Mouse (Mus musculus) right cerebral cortex, postnatal 36 days (tissue): ENCODE data around the gene Dhrs3.

ENCODE experiments used
- DNase-seq, 2 experiments: peaks; one replicate each; pipeline ENCODE4 v3.0.0; 2022; ENCODE audit warnings: low spot score in 2 of 2, mixed read lengths in 1 of 2

The Dhrs3 gene

DNA sequence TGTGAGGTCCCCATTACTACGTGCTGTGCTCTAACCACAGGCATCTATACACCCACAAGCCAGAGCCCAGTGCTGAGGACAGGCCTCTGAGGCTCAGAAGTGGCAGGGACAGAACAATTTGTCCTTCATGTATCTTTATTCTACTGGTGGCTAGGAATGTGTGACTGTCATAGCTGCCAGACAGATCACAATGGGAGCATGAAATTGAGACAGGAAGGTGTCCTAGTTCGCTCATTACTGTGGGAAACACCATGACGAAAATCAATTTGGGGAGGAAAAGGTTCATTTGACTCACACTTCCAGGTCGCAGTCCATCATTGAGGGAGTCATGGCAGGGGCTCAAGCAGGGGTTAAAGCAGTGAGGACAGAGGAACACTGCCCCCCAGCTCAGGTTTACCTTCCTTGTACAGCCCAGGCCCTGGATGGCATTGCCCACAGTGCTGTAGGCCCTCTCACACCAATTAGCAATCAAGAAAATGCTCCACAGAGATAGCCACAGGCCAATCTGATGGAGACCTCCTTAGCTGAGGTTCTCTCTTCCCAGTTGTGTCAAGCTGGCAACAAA, 47.3 kb downstream of the Dhrs3 start:
- DNase-seq = no peak

DNA sequence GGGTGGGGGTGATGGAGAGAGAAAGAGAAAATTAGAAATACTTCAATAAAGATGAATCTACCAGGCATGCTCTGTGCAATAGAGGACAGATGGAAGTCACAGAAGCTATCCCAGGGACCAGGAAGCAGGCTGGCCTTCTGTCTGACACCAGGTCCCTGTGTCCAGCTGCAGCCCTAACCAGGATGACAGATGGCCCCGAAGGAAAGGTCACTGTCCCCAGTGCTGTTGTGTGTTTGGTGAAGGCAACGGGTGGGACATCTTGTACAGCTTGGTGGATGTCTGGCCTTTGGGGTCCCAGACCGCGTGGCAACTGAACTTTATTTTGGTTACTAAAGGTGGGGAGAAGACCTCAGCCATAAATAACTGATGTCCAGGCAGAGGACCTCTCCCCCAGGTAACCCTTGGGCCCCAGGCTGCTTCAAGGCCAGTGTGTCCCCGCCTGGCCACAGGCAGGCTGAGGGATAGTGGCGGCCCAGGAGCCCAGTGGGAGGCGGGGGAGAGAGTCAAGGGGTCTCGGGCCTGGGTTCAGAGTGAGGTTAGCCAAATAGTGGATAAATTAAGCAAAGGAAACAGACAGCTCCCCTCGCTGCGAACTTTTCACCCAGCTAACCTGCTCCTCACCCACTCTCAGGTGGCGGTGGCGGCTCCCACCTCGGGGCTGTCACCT, 48.3 kb downstream of the Dhrs3 start:
- no peak for DNase-seq

- no peak for DNase-seq
Observed at GRCm38 (mm10) chr4:144942433-144942832, 49.8 kb downstream of the Dhrs3 start.

GRCm38 (mm10) chr4:144943273-144943672, 50.6 kb downstream of the Dhrs3 start:
- no peak for DNase-seq

GRCm38 (mm10) chr4:144947738-144948390, 55.2 kb downstream of the Dhrs3 start:
- no peak for DNase-seq

DNA sequence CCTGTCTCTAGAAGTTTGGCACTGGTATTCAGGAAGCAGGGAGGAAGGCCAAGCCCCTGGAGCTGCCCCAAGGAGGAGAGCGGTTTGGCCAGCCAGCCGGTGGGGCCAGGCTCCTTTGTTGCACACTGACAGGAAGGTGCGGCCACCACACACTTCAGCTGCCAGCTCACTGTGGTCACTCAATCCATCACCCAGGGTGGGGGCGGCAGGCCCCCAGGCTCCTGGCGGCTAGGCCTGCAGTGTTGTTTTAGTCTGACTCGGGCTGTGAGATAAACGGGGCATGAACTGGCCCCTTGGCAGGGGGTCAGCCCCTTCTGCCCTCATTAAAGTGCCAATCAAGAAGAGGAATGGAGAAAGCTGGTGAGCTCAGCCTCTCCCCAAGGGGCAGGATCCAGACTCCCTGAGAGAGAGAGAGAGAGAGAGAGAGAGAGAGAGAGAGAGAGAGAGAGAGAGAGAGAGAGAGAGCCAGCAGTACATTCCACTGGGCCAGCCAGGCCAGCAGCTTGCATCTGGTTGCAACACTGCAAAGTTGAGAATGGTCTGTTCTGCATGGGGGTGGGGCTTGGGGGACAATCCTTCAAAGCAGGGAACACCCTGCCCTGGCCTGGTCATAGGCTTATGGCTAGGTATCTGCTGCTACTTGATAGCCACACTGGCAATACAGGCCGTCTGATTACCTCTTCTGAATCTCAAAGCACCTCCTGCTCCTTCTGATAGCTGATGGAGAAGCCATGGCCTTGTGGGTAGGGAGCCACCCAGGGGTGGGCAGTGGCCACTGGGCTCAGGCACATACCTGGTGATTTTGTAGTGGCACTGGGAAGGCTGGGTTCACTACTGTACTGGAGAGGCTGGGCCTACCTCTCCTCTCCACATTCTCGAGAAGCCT, 57.1 kb downstream of the Dhrs3 start:
- no peak for DNase-seq

GRCm38 (mm10) chr4:144950327-144950711, 57.7 kb downstream of the Dhrs3 start:
- no peak for DNase-seq

DNA sequence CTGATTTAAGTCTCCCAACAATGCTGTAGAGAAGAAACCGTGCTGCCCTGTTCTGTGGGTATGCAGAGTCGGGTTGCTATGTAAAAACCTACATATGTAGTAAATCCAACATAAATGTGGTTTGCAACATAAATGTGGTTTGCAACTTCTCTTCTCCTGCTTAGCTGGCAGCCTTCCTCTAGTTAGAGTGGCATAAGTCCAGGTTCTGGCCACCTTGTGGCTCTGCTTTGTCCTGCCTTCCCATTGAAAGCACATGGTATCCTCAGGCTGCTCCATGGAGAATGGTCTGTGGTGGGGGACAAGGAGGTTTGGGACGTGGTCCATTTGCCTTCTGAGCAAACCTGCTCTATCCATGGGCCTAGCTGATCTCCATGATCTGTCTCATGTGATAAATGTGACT, 58.3 kb downstream of the Dhrs3 start:
- no peak for DNase-seq

DNA sequence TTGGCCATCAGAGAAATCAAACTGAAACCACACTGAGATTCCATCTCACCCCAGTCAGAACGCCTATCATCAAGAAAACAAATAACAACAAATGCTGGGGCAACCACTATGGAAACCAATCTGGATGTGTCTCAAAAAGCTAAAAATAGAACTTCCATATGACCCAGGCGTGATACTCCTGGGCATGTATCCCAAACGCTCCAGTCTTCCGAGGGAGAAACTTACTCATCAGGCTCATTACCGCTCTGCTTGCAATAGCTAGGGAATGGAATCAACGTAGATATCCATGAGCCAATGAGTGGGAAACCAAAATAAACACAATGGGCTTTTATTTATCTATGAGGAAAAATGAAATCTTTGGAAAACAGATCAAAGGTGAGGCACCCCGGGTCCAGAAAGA, 59.2 kb downstream of the Dhrs3 start:
- DNase-seq = no peak

- DNase-seq = no peak
Observed at GRCm38 (mm10) chr4:144953421-144953820, 60.8 kb downstream of the Dhrs3 start.

GRCm38 (mm10) chr4:144955863-144956262, 63.2 kb downstream of the Dhrs3 start:
- DNase-seq = no peak

DNA sequence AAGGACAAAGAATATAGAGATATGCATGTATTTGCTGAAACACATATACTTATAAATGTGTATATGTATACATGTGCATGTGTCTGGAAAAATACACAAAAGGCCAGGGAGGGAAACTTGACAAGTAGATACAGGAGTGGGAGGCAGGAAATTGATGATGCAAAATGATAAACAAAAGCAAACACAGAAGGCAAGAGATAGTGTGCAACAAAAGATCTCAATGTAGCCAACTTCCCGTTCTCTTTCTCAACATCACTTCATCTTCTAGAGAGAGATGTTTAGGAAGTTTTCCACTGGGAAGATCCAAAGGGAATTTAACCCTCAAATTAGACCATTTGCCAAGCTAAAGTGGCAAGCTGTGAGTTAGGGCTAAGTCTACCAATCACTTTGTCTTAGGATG, 63.7 kb downstream of the Dhrs3 start:
- no peak for DNase-seq

GRCm38 (mm10) chr4:144957186-144957585, 64.6 kb downstream of the Dhrs3 start:
- no peak for DNase-seq

- DNase-seq = no peak
Observed at GRCm38 (mm10) chr4:144957721-144958120, 65.1 kb downstream of the Dhrs3 start.

DNA sequence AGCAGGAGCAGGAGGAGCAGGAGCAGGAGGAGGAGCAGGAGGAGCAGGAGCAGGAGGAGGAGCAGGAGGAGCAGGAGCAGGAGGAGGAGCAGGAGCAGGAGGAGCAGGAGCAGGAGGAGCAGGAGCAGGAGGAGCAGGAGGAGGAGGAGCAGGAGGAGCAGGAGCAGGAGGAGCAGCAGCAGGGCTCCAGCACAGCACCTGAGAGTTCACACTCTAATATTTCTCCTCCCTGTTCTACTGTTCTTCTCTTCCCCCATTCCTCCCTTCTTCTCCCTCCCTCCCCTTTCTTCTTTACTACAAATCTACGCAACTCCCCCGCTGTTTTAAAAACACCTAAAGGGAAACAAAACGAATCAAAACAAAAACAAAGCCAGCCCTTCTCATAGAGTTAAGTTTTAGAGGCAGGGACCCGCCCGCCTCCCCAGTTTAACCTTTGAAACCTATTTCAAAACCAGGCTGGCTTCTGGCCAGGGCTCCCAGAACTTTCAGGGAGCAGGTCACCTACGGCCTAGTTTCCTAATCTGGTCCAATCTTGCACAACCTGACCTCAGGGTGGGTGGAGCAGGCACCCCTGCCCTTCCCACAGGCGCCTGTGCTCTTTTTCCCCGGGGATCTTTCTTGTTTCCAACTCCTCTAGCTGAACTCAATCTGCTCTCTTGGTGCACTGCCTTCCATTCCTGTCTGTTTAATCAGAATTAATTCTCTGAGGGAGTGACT, 67.7 kb downstream of the Dhrs3 start:
- no peak for DNase-seq

DNA sequence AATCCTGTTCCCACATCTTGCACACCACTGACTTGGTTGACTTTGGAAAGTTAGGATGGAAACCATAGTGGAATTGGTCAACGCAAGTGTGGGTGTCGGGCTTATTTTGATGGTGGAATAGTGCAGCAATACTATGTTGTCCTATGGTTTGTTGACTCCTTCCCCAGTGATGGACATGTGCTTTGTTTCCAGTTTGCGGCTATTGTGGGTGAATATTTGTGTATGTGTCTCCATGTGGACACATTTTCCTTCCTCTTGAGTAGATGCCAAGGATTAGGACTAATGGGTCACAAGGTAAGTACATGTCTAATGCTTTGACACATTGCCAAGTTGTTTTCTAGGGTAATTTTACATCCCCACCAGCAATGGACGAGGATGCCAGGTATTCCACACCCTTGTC, 68.6 kb downstream of the Dhrs3 start:
- no peak for DNase-seq

DNA sequence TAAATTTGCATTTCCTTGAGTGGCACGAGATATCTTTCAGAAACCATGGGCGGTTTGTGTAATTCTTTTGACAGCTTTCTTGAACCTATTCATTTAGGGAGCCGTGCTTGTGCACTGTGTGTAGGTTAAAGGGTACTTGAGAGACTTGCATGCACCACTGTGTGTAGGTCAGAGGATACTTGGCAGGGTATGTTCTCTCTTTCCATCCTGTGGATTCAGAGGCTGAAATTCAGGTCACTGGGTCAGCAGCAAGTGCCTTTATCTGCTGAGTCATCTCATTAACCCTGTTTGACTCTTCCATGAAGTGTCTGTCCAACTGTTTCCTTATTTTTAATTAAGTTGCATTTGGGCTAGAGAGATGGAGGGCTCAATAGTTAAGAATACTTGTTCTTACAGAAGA, 69.1 kb downstream of the Dhrs3 start:
- DNase-seq = no peak

GRCm38 (mm10) chr4:144965255-144965654, 72.6 kb downstream of the Dhrs3 start:
- no peak for DNase-seq

DNA sequence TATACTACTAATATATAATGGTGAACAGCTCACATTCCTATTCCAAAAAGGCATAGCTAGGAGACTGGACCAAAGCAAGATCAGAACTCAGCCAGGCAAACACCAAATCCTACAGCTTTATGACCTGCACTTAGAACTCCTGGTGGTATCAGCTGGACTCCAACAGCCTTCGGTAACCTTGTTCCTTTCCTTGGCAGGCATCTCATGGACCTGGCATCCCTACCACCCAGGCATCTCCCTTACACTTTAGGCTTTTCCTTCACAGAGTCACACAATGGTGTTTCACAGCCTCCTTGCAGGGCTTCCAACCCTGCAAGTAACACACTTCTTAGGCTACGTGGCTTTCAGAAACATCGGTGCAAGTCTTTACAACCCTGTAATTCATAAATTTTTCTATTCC, 75.7 kb downstream of the Dhrs3 start:
- no peak for DNase-seq

- no peak for DNase-seq
Observed at GRCm38 (mm10) chr4:144969030-144969429, 76.4 kb downstream of the Dhrs3 start.

DNA sequence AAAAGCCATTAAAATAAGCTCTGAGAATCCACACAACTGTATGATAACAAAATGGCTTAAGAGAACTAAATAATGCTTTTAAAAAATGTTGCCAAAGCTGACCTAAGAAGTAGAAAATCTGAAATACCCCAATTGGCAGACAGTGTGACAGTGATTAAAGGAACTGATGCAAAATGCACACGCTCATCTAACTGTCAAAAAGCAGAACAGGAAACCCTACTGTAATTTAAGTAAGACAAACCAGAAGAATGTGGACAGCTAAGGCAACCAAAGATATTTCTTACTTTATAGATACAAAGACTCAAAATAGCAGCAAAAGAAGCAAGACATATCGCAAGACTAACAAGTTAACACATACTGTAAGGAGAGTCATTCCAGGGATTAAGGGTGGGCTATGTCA, 78.4 kb downstream of the Dhrs3 start:
- DNase-seq = no peak
